Mouse (Mus musculus) adipocyte (in vitro differentiated cells): ENCODE results near the gene Cib1.

Experiments
- DNase-seq: peaks from one replicate; pipeline ENCODE4 v3.0.0-alpha.2; 2016; ENCODE audit warnings: low spot score

Gene Cib1

GRCm38 (mm10) chr7:80200963-80201539 is 31.6 kb downstream of the Cib1 start:
- DNase-seq: no peak

- DNase-seq: no peak
Observed at GRCm38 (mm10) chr7:80200588-80200945, 32.0 kb downstream of the Cib1 start.

GRCm38 (mm10) chr7:80199851-80200587 is 32.6 kb downstream of the Cib1 start:
- DNase-seq: no peak

GRCm38 (mm10) chr7:80199286-80199685 is 33.3 kb downstream of the Cib1 start:
- DNase-seq: no peak

- DNase-seq: no peak
Observed at GRCm38 (mm10) chr7:80198863-80199262, 33.8 kb downstream of the Cib1 start.

GRCm38 (mm10) chr7:80197941-80198778 is 34.5 kb downstream of the Cib1 start:
- peak; percentile 65 for DNase-seq

- no peak for DNase-seq
Observed at GRCm38 (mm10) chr7:80197371-80197770, 35.2 kb downstream of the Cib1 start.

GRCm38 (mm10) chr7:80195576-80196263 is 36.9 kb downstream of the Cib1 start:
- no peak for DNase-seq

- DNase-seq: no peak
Observed at GRCm38 (mm10) chr7:80195146-80195545, 37.5 kb downstream of the Cib1 start.

- DNase-seq: peak; percentile 45
Observed at GRCm38 (mm10) chr7:80193941-80194739, 38.5 kb downstream of the Cib1 start.

GRCm38 (mm10) chr7:80192226-80193061 is 40.2 kb downstream of the Cib1 start:
- peak; percentile 80 for DNase-seq

- no peak for DNase-seq
Observed at GRCm38 (mm10) chr7:80191455-80191854, 41.2 kb downstream of the Cib1 start.

- no peak for DNase-seq
Observed at GRCm38 (mm10) chr7:80189147-80189933, 43.3 kb downstream of the Cib1 start.

GRCm38 (mm10) chr7:80188579-80189125 is 44.0 kb downstream of the Cib1 start:
- DNase-seq: no peak

GRCm38 (mm10) chr7:80187501-80187900 is 45.1 kb downstream of the Cib1 start:
- no peak for DNase-seq

- no peak for DNase-seq
Observed at GRCm38 (mm10) chr7:80186531-80187296, 45.9 kb downstream of the Cib1 start, which contains the start of gene Sema4b. TSS of gene Sema4b (plus strand) at chr7:80186841.

- DNase-seq: peak; percentile 84
Observed at GRCm38 (mm10) chr7:80186021-80186420, 46.6 kb downstream of the Cib1 start.

GRCm38 (mm10) chr7:80184968-80185367 is 47.6 kb downstream of the Cib1 start:
- DNase-seq: peak; percentile 57

GRCm38 (mm10) chr7:80184551-80184950 is 48.1 kb downstream of the Cib1 start:
- DNase-seq: no peak
